Mouse (Mus musculus) hindbrain, embryonic 14.5 days (tissue): Measurements from ENCODE around the gene Myo6. TPM values are rescaled to one million over a fixed set of nuclear protein-coding genes. Genes with fewer than 3 reads are reported as not detected.

Experiments
- ATAC-seq: fragments of 200-750 bp; cut with Nextera tagmentation; 2 replicates; pipeline ENCODE4 v1.8.0; 2017; ENCODE audit warnings: moderate number of reproducible peaks, mild to moderate bottlenecking, moderate TSS enrichment, moderate library complexity; ENCODE audit not compliant: low FRiP score
- DNase-seq: peaks from one replicate; pipeline ENCODE4 v3.0.0-alpha.2; 2015; ENCODE audit warnings: low spot score
- H3K27ac ChIP-seq: fragments of 300-500 bp; sonication (generic); 2 replicates; pipeline ENCODE4 v1.5.1; 2014; ENCODE audit warnings: mild to moderate bottlenecking, moderate library complexity
- H3K27me3 ChIP-seq: fragments of 300-500 bp; sonication (generic); 2 replicates; pipeline ENCODE4 v1.6.1; 2014; ENCODE audit warnings: mild to moderate bottlenecking, low read length, mixed read lengths; ENCODE audit not compliant: control insufficient read depth, insufficient read depth
- H3K36me3 ChIP-seq: fragments of 300-500 bp; sonication (generic); replicated peaks from 2 replicates; pipeline ENCODE4 v1.6.1; 2014; ENCODE audit not compliant: control insufficient read depth, insufficient read depth
- H3K4me1 ChIP-seq: fragments of 300-500 bp; sonication (generic); replicated peaks from 2 replicates; pipeline ENCODE4 v1.6.1; 2014; ENCODE audit warnings: antibody characterized with exemption, low read length, mixed read lengths; ENCODE audit not compliant: control insufficient read depth, insufficient read depth
- H3K4me2 ChIP-seq: fragments of 300-500 bp; sonication (generic); replicated peaks from 2 replicates; pipeline ENCODE4 v1.6.1; 2014; ENCODE audit warnings: mild to moderate bottlenecking, moderate library complexity
- H3K4me3 ChIP-seq: fragments of 300-500 bp; sonication (generic); replicated peaks from 2 replicates; pipeline ENCODE4 v1.5.1; 2014; ENCODE audit warnings: mild to moderate bottlenecking, low read length
- H3K9ac ChIP-seq: fragments of 300-500 bp; sonication (generic); 2 replicates; pipeline ENCODE4 v1.6.1; 2014
- H3K9me3 ChIP-seq: fragments of 300-500 bp; sonication (generic); 2 replicates; pipeline ENCODE4 v1.6.1; 2016; ENCODE audit warnings: low read length; ENCODE audit not compliant: control insufficient read depth
- WGBS: fragments of 180-500 bp; shearing (Covaris S2); extraction: QIAGEN DNeasy Blood & Tissue Kit; methylation state at CpG from one replicate; pipeline ENCODE4 v1.1.7; 2014; 5-methylcytosine and 5-hydroxymethylcytosine counted together
- polyA plus RNA-seq: library from polyadenylated mRNA; unstranded; fragments of >200 nt; fragmentation: Nextera tagmentation; extraction: Ambion mirVana; gene quantifications from 2 replicates; pipeline ENCODE4 v1.2.1, GENCODE M21; 2014

The Myo6 gene
- polyA plus RNA-seq, 1 experiment from 2014 or later, result 27.9 TPM

DNA sequence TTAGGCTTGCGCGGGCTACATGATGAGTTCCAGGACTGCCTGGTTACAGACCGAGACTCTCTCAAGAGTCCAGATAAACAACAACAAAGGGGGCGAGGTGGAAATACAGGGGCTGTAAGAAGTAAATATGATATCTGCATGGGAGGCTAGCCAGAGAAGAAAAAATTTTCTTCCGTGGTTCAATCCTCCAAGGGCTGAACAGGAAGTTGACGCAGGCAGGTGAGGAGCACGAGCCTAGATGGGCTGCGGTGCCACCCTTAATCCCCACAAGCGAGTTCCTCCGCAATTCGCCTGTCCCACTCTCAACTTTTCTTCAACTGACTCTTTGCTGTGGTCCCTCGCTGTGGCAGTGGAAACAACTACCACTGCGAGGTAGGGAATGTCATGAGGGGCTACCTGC, 640 bp upstream of the Myo6 start:
- no peak overlapping the region for H3K27ac ChIP-seq
- H3K4me3 ChIP-seq, result peak overlapping the region; percentile 71
- H3K36me3 ChIP-seq, result no peaks in the 10 kb centered on the region
- peak overlapping the region; percentile 61 for H3K4me2 ChIP-seq
- no peaks in the 10 kb centered on the region for H3K9me3 ChIP-seq
- no peak for ATAC-seq
- H3K9ac ChIP-seq, result peak overlapping the region; percentile 47
- no peaks in the 10 kb centered on the region for H3K27me3 ChIP-seq
- 0 out of 2 replicates have a peak, but pooled peaks cover 6% of the 10 kb centered on the region for H3K4me1 ChIP-seq
- WGBS, result 4% methylated on average over 13 of the region's 13 CpGs
- DNase-seq, result no peak

DNA sequence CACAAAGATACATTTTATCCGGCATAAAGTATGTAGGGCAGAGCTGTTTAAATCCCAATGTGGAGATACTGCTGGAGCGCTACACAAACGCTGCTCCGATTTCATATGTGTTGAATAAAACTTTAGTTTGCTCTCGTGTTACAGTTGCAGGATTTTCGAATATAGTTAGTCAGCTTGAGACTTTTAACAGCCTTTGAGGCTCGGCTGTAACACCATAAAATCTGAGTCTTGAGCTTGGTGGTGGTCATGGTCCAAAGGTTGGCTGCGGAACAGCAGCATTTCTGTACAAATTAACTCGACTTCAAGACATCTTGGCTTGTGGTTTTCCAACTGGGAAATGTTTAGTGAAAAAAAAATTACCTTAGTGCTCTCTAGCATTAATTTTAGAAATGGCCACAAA, 859 bp downstream of the Myo6 start:
- WGBS, result 51% methylated on average over 9 of the region's 9 CpGs
- no peak overlapping the region for H3K27ac ChIP-seq
- peak overlapping the region; percentile 71 for H3K4me3 ChIP-seq
- no peak for DNase-seq
- H3K4me2 ChIP-seq, result peak overlapping the region; percentile 61
- peak overlapping the region; percentile 18; the same call in 1 of the 2 replicates for H3K9ac ChIP-seq
- no peaks in the 10 kb centered on the region for H3K36me3 ChIP-seq
- H3K4me1 ChIP-seq, result 0 out of 2 replicates have a peak, but pooled peaks cover 6% of the 10 kb centered on the region
- ATAC-seq, result no peak
- H3K9me3 ChIP-seq, result no peaks in the 10 kb centered on the region
- no peaks in the 10 kb centered on the region for H3K27me3 ChIP-seq

DNA sequence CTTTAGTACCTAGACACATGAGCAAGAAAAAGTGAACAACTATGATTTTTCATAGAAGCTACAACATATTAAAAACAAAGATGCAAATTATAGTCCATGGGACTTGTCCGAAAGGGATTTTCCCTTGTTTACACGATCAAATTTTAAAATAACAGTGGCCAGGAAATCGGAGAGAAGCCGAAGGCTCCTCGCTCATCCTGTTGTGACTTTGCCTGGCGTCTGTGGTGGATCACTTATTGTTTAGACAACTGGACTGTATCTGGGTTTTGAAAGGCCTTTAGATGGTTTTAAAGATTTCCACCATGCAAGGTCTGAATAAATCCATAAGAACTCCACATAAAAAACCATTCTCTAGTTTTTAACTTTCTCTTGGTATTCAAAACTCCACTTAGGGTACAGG, 1.6 kb downstream of the Myo6 start:
- H3K4me2 ChIP-seq, result peak overlapping the region; percentile 61
- H3K9ac ChIP-seq, result no peak overlapping the region
- H3K9me3 ChIP-seq, result no peaks in the 10 kb centered on the region
- DNase-seq, result no peak
- no peaks in the 10 kb centered on the region for H3K36me3 ChIP-seq
- H3K27me3 ChIP-seq, result no peaks in the 10 kb centered on the region
- no peak overlapping the region for H3K27ac ChIP-seq
- peak overlapping the region; percentile 71 for H3K4me3 ChIP-seq
- no peak for ATAC-seq
- 0 out of 2 replicates have a peak, but pooled peaks cover 6% of the 10 kb centered on the region for H3K4me1 ChIP-seq
- whole genome bisulfite sequencing, result 83% methylated on average over 6 of the region's 6 CpGs

DNA sequence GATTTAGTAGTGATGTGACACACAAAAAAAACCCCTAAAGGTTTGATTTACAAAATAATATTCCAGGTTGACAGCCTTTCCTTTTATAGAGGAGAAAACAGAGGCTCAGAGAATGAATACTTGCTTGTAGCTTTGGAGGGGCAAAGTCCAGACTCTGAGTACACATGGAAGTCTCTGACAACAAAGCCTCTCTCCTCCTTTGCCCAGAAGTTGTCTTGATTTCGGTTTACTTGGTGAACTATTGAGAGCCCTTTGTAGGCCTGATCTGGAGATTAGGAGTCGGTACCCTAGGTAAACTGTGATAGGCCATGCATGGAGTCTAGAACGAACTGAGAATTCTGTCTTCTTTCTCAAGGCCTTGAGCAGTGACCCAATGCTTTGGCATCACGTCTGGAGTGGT, 2.3 kb downstream of the Myo6 start:
- no peak for DNase-seq
- Histone ChIP-seq H3K9me3 (no peaks in the 10 kb centered on the region), H3K27ac (no peak overlapping the region), H3K36me3 (no peaks in the 10 kb centered on the region), H3K4me3 (no peak overlapping the region), H3K27me3 (no peaks in the 10 kb centered on the region), H3K4me1 (0 out of 2 replicates have a peak, but pooled peaks cover 6% of the 10 kb centered on the region), H3K4me2 (peak overlapping the region; percentile 3; the same call in 1 of the 2 replicates), H3K9ac (no peak overlapping the region)
- WGBS, result 81% methylated on average over 4 of the region's 4 CpGs
- ATAC-seq, result no peak

DNA sequence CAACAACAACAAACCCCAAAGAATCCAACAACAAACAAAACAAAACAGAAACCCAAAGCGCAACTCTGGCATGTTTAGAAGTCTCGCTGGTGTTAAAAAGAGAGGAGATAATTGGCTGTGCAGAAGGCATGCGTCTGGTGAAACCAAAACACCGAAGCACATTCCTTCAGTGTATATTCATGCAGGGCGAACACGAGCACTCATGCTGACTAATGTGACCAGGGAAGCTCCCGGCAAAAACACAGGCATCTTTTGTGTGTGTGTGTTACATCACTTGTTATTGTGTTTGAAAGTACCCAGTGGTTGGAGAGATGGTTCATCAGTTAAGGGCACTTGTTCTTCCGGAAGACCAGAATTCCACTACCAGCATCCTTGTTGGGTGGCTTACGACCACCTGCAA, 4.7 kb downstream of the Myo6 start:
- Histone ChIP-seq H3K4me2 (no peak overlapping the region), H3K4me3 (no peak overlapping the region), H3K9me3 (no peaks in the 10 kb centered on the region), H3K36me3 (no peaks in the 10 kb centered on the region), H3K9ac (no peak overlapping the region), H3K27ac (no peak overlapping the region), H3K4me1 (0 out of 2 replicates have a peak, but pooled peaks cover 11% of the 10 kb centered on the region), H3K27me3 (no peaks in the 10 kb centered on the region)
- no peak for DNase-seq
- no peak for ATAC-seq
- 83% methylated on average over 9 of the region's 9 CpGs for WGBS

DNA sequence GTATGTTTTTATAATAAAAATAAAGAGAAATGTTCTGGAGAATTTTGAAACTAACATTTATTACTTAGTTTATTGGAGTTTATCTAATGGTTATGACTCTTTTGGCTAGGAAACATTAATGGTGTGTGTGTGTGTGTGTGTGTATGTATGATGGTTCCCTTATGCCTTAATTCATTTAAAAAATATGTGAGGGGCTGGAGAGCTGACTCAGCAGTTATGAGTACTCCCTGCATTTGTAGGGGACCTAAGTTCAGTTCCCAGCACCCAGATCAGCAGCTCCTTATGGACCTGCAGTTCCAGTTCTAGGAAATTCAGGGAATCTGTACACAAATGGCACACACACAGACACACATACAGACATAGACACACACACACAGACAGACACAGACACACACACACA, 6.4 kb downstream of the Myo6 start:
- Histone ChIP-seq H3K27ac (no peak overlapping the region), H3K9me3 (no peaks in the 10 kb centered on the region), H3K36me3 (no peaks in the 10 kb centered on the region), H3K4me1 (0 out of 2 replicates have a peak, but pooled peaks cover 5% of the 10 kb centered on the region), H3K4me3 (no peak overlapping the region), H3K4me2 (no peak overlapping the region), H3K9ac (no peak overlapping the region), H3K27me3 (no peaks in the 10 kb centered on the region)
- DNase-seq (no peak), ATAC-seq (no peak)

DNA sequence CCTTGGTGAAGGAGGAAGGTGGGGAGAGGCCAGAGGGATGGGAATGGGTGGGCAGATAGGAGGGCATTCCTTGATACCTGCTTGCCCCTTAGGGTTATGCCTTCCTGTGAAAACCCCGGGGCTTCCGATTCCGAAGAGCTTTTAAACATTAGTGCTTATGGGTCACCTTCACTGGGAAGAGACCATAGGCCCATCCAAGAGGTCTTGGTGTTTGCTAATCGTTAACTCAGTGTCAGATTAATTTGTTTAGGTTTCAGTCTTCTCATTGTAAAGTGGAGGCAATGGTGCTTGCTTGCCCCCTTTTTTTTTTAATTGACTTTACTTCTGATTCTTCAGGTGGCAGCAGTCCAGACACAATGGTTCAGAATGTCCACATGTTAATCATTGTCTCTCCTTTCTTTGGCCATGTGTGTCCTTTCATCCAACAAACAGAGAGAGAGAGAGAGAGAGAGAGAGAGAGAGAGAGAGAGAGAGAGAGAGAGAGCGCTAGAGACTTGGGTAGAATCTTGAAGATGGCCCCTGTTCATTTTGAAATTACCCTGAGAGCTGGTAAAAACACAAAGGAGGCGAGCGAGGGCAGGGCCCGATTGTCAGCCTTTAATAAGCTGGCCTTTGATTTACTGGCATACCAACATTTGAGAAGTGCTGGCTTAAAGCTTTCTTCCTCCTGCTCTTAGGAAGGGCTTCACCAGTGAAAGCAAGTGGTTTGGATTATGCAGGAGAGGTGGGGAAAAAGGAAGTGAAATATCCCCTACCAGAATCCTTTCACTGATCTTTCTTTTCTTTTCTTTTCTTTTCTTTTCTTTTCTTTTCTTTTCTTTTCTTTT, 7.8 kb downstream of the Myo6 start:
- Histone ChIP-seq H3K27me3 (no peaks in the 10 kb centered on the region), H3K4me1 (0 out of 2 replicates have a peak, but pooled peaks cover 5% of the 10 kb centered on the region), H3K9ac (no peak overlapping the region), H3K9me3 (no peaks in the 10 kb centered on the region), H3K27ac (no peak overlapping the region), H3K4me3 (no peak overlapping the region), H3K4me2 (no peak overlapping the region), H3K36me3 (no peaks in the 10 kb centered on the region)
- no peak for ATAC-seq
- DNase-seq, result no peak
- WGBS, result 69% methylated on average over 8 of the region's 8 CpGs

DNA sequence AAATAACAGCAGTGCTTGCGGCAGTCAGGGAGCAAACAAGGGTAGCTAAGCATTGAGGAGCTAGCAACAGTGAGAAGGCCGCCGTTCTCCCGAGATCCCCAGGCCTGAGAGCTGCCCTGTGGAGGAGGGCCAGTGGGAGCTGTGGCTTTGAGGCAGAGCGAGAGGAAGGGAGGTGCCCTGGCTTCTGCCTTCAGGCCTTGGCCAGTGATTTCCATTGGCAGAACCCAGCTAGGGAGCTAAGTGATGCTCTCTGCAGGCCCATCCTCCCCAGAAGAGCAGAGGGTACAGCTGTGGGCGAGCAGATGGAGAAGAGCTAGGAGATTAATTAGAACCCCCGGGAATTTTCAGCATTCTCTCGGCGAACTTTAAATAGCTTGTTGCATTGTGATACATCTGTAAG, 8.8 kb downstream of the Myo6 start:
- Histone ChIP-seq H3K9ac (no peak overlapping the region), H3K27me3 (no peaks in the 10 kb centered on the region), H3K27ac (no peak overlapping the region), H3K4me1 (0 out of 2 replicates have a peak, but pooled peaks cover 5% of the 10 kb centered on the region), H3K4me2 (no peak overlapping the region), H3K4me3 (no peak overlapping the region), H3K9me3 (no peaks in the 10 kb centered on the region), H3K36me3 (no peaks in the 10 kb centered on the region)
- ATAC-seq (peak; percentile 70; the same call in 1 of the 2 replicates), DNase-seq (no peak)
- 23% methylated on average over 9 of the region's 9 CpGs for WGBS

DNA sequence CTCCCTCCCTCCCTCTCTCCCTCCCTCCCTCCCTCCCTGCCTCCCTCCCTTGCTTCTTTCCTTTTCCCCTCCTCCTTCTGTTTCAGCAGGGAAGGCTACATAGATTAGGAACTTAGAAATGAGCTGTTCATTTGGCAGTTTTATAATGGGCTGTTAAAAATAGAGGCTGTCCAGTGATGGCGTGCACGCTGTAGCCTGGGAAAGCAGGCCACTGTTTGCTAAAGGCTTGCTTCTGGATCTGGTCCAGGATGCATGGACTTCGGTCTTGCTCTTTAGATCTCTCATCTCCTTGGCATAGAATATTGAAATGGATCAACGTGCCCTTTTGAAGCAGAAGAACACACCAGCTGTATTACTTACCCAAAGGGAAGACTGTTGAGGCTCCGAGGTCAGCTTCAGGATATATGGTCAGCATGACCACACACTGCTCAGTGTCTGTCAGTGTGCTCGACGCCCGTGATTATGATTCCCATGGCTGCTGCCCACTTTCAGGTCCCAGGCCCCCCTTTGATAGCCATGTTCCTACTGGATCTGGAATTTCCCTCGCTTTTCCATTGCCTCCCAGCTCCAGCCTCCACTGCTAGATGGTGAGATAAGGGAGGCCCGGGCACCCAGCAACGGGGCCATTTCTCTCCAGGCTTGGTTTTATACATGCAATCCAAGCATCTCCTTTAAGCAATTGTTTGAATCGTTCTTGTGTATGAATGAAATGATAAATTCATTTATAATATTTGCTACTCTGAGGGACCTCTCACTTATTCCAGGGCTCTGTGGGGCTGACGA, 12.1 kb downstream of the Myo6 start:
- Histone ChIP-seq H3K4me3 (no peak overlapping the region), H3K36me3 (no peaks in the 10 kb centered on the region), H3K4me1 (0 out of 2 replicates have a peak, but pooled peaks cover 5% of the 10 kb centered on the region), H3K27ac (no peak overlapping the region), H3K9ac (no peak overlapping the region), H3K9me3 (no peaks in the 10 kb centered on the region), H3K27me3 (no peaks in the 10 kb centered on the region), H3K4me2 (no peak overlapping the region)
- ATAC-seq, result no peak
- no peak for DNase-seq
- 87% methylated on average over 13 of the region's 13 CpGs for WGBS
